Mouse (Mus musculus): Measurements from ENCODE around the gene Unc93b1. TPM values are rescaled to one million over a fixed set of nuclear protein-coding genes. Genes with fewer than 3 reads are reported as not detected.
A peak's percentile ranks its signal among the peaks of the same experiment; 100 is the strongest.

The Unc93b1 gene
- polyA plus RNA-seq, 1 experiment, result not detected

DNA sequence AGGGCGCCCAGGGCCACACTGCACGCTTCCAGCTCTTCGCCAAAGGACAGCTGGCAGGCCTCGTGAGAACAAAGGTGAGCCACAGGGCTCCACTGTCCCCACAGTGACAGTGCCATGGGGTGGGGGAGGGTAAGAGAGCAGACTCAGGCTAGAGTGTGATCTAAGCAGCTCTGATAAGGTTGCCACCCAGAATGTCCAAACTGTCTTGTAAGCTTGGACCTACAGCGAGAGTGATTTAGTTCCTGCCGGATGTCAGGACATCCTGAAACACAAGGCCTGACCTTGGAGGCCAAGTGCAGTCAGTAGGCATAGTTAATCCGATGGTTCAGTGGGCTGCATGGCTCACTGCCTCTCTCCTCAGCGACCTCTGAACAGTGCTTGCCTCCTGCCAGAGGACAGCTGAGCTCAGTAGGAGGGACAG is 50.3 kb downstream of the Unc93b1 start:
- H3K4me1 ChIP-seq (ENCODE audit: control insufficient read depth, insufficient read depth, low read length), result peaks cover 16% of the 10 kb centered on the region
- H3K4me3 ChIP-seq (ENCODE audit: insufficient read depth, low read depth, low read length), result no peak overlapping the region
- WGBS, result 65% methylated on average over 8 of the region's 8 CpGs
- no peak overlapping the region for H3K27ac ChIP-seq (ENCODE audit: insufficient read depth, low read depth, low read length)
- TF ChIP-seq POLR2A (IDR thresholded peaks at IDR 0.05; ENCODE audit: insufficient read depth, low read depth, low read length), result no peak
- TF ChIP-seq CTCF (IDR thresholded peaks at IDR 0.05; ENCODE audit: insufficient read depth, low read depth, low read length), result no peak

DNA sequence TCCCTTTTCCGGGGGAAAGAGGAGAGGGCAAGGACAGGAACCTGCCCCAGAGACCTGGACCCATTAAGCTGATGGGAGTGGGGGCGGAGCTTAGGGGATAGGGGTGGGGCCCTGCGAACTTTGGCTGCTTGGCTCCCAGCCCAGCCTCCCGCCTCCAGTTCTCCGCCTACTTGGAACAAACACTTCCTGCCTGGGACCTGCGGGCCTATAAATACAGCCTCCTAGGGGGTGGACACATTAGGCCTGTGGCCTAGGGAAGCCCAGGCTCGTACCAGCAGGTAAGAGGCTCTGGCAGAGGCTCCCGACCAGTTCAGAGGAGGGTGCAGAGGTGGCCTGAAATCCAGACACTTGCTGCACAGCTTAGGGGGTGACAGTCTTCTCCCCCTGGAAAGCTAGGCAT is 51.3 kb downstream of the Unc93b1 start, which contains the start of gene Acy3:
Gene Acy3, plus strand, starts transcription at position 237 of the 400 bp plus-strand sequence.
- TF ChIP-seq CTCF (IDR thresholded peaks at IDR 0.05; ENCODE audit: insufficient read depth, low read depth, low read length) (no peak), POLR2A (IDR thresholded peaks at IDR 0.05; ENCODE audit: insufficient read depth, low read depth, low read length) (no peak)
- WGBS, result 28% methylated on average over 8 of the region's 8 CpGs
- no peak within 1 kb of the TSS for H3K4me3 ChIP-seq (ENCODE audit: insufficient read depth, low read depth, low read length)
- peaks cover 16% of the 10 kb centered on the region for H3K4me1 ChIP-seq (ENCODE audit: control insufficient read depth, insufficient read depth, low read length)
- H3K27ac ChIP-seq (ENCODE audit: insufficient read depth, low read depth, low read length), result 0 out of 2 replicates have a peak within 1 kb of the TSS, but pooled peaks have one; percentile 2

DNA sequence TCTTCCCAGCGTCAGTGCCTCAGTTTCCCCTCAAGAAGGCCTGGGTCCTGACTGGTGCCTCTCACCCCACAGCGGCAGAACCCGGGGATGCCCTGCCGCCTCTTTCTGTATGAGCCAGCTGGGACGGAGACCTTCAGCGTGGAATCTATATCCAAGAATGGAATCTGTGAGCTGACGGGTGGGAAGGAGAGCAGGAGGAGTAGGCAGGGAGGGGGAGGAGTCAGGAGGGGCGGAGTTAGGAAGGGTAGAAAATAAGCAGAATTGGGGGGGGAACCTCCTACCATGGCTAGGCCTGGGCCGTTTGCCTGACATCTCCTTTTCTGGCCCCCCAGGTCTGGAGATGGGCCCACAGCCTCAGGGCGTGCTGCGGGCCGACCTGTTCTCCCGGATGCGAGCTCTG is 53.1 kb downstream of the Unc93b1 start:
- H3K4me1 ChIP-seq (ENCODE audit: control insufficient read depth, insufficient read depth, low read length), result peaks cover 16% of the 10 kb centered on the region
- no peak overlapping the region for H3K27ac ChIP-seq (ENCODE audit: insufficient read depth, low read depth, low read length)
- no peak overlapping the region for H3K4me3 ChIP-seq (ENCODE audit: insufficient read depth, low read depth, low read length)
- 92% methylated on average over 14 of the region's 14 CpGs for WGBS
- TF ChIP-seq POLR2A (IDR thresholded peaks at IDR 0.05; ENCODE audit: insufficient read depth, low read depth, low read length), result no peak
- TF ChIP-seq CTCF (IDR thresholded peaks at IDR 0.05; ENCODE audit: insufficient read depth, low read depth, low read length), result no peak

DNA sequence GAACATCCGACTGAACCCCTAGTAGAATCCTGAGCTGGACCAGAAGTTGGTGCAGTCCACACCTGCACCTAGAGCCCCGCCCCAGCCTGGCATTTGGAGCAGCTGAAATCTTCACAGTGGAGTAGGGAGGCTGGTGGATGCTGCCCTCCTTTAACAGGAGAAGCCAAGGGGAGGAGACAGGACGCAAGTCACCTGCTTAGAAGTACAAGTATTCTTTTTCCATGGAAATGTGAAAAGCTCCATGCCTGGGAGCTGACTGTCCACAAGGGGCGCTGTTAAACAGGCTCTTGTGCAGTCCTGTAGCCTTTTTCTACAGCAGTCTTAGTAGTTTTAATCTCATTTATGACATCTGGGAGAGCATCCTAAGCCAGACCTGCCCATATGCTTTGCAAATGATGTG is 53.8 kb downstream of the Unc93b1 start:
- WGBS, result 87% methylated on average over 4 of the region's 4 CpGs
- Histone ChIP-seq H3K27ac (ENCODE audit: insufficient read depth, low read depth, low read length) (no peak overlapping the region), H3K4me1 (ENCODE audit: control insufficient read depth, insufficient read depth, low read length) (peaks cover 16% of the 10 kb centered on the region), H3K4me3 (ENCODE audit: insufficient read depth, low read depth, low read length) (no peak overlapping the region)
- TF ChIP-seq POLR2A (IDR thresholded peaks at IDR 0.05; ENCODE audit: insufficient read depth, low read depth, low read length), result no peak
- TF ChIP-seq CTCF (IDR thresholded peaks at IDR 0.05; ENCODE audit: insufficient read depth, low read depth, low read length), result no peak

DNA sequence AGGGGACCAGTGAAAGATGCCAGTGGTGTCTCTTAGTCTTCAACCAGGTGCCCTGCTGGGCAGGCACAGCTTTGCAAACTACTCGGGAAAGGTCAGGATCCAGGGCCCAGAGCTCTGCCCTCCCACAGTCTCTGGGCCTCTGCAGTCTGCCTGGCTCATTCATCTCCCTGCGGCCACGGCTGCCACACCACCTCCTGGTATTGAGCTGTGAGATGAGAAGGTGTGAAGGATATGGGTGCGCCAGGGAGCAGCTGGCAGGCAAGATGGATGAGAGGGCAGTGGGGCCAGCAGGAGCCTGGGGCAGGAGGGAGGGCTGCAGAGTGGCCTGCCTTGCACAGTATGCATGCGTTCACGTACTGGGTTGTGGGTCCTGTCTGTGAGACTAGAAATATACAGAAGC is 55.8 kb downstream of the Unc93b1 start:
- H3K4me3 ChIP-seq (ENCODE audit: insufficient read depth, low read depth, low read length), result no peak overlapping the region
- no peak overlapping the region for H3K27ac ChIP-seq (ENCODE audit: insufficient read depth, low read depth, low read length)
- peaks cover 10% of the 10 kb centered on the region for H3K4me1 ChIP-seq (ENCODE audit: control insufficient read depth, insufficient read depth, low read length)
- WGBS, result 76% methylated on average over 6 of the region's 6 CpGs
- TF ChIP-seq POLR2A (IDR thresholded peaks at IDR 0.05; ENCODE audit: insufficient read depth, low read depth, low read length) (no peak), CTCF (IDR thresholded peaks at IDR 0.05; ENCODE audit: insufficient read depth, low read depth, low read length) (no peak)

DNA sequence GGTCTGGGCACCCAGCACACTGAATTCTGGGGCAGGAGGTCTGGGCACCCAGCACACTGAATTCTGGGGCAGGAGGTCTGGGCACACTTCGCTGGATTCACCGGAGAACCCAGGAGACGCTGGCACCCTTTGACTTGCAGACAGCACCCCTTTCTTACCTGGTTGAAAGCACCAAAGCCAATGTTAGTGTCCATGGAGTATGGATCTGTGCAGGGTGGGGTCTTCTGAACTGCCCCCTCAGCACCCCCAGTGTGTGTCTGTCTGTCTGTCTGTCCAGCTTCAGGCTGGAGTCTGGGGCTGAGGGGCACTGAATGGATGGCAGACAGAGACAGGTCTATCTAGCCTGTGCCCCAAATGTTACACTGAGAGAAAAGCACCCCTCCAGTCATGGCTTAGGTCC is 56.6 kb downstream of the Unc93b1 start:
- 96% methylated on average over 3 of the region's 3 CpGs for WGBS
- TF ChIP-seq POLR2A (IDR thresholded peaks at IDR 0.05; ENCODE audit: insufficient read depth, low read depth, low read length), result no peak
- TF ChIP-seq CTCF (IDR thresholded peaks at IDR 0.05; ENCODE audit: insufficient read depth, low read depth, low read length), result no peak
- no peak overlapping the region for H3K27ac ChIP-seq (ENCODE audit: insufficient read depth, low read depth, low read length)
- peaks cover 3% of the 10 kb centered on the region; the same call in 1 of the 2 replicates for H3K4me1 ChIP-seq (ENCODE audit: control insufficient read depth, insufficient read depth, low read length)
- H3K4me3 ChIP-seq (ENCODE audit: insufficient read depth, low read depth, low read length), result no peak overlapping the region

DNA sequence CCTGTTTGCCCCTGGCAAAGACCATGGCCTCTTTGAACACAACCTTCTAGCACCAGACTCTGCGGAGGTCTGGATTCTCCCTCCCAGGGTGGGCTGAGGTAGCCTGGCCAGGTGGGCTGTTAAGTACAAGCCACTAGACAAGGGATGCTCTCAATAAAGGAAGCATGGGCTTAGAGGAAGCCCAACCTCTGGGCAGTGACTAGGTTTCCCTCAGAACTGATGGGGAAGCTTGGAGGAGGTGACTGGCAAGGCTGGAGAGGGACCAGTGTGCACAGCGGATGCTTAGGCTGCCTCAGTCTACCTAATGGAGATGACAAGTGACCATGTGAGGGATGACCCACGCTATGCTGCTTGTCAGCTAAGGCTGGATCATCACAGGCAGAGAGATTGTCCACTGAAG is 57.0 kb downstream of the Unc93b1 start:
- no peak overlapping the region for H3K4me3 ChIP-seq (ENCODE audit: insufficient read depth, low read depth, low read length)
- TF ChIP-seq POLR2A (IDR thresholded peaks at IDR 0.05; ENCODE audit: insufficient read depth, low read depth, low read length), result no peak
- no peak for TF ChIP-seq CTCF (IDR thresholded peaks at IDR 0.05; ENCODE audit: insufficient read depth, low read depth, low read length)
- no peaks in the 10 kb centered on the region; the same call in 1 of the 2 replicates for H3K4me1 ChIP-seq (ENCODE audit: control insufficient read depth, insufficient read depth, low read length)
- 82% methylated on average over 3 of the region's 3 CpGs for WGBS
- no peak overlapping the region for H3K27ac ChIP-seq (ENCODE audit: insufficient read depth, low read depth, low read length)

DNA sequence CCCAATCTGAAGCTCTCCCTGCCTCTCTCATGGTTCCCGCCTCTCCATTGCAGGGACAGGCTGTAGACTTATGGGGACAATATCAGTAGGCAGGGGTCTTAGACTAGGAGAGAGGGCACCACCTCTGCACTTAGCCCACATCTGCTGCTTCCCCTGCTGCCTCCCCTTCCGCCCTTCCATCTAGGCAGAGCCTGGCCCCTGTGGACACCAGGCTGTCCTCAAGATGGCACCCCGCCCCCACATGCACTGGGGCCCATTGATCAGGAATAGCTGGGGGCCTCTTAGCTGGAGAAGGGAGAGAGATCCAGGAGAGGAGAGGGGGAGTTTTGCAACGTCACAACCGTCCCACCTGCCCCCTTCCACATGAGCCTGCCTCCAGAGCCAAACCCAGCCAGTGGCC is 57.4 kb downstream of the Unc93b1 start, which contains the start of gene Tbx10:
Gene Tbx10, plus strand, starts transcription at position 337 of the 400 bp plus-strand sequence.
- WGBS, result 64% methylated on average over 5 of the region's 5 CpGs
- Histone ChIP-seq H3K4me3 (ENCODE audit: insufficient read depth, low read depth, low read length) (no peak within 1 kb of the TSS), H3K27ac (ENCODE audit: insufficient read depth, low read depth, low read length) (no peak within 1 kb of the TSS), H3K4me1 (ENCODE audit: control insufficient read depth, insufficient read depth, low read length) (no peaks in the 10 kb centered on the region)
- no peak for TF ChIP-seq CTCF (IDR thresholded peaks at IDR 0.05; ENCODE audit: insufficient read depth, low read depth, low read length)
- no peak for TF ChIP-seq POLR2A (IDR thresholded peaks at IDR 0.05; ENCODE audit: insufficient read depth, low read depth, low read length)

DNA sequence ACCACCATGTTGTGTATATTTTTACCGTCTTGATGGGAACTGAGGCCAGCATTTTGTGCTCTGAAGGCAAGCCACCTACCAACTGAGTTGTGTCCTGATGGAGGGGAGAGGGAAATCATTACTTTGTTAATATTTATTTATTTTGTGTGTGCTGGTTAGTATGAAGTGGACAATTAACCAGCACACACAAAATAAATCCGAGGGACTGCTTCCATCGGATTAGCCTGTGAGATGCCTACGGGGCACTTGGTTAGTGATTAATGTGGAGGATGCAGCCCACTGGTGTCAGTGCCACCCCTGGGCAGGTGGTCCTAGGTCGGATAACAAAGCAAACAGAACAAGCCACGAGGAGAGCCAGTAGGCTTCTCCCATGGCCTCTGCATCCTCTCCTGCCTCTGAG is 59.9 kb downstream of the Unc93b1 start:
- Histone ChIP-seq H3K27ac (ENCODE audit: insufficient read depth, low read depth, low read length) (no peak overlapping the region), H3K4me1 (ENCODE audit: control insufficient read depth, insufficient read depth, low read length) (peaks cover 3% of the 10 kb centered on the region), H3K4me3 (ENCODE audit: insufficient read depth, low read depth, low read length) (no peak overlapping the region)
- 71% methylated on average over 6 of the region's 6 CpGs for WGBS
- no peak for TF ChIP-seq CTCF (IDR thresholded peaks at IDR 0.05; ENCODE audit: insufficient read depth, low read depth, low read length)
- TF ChIP-seq POLR2A (IDR thresholded peaks at IDR 0.05; ENCODE audit: insufficient read depth, low read depth, low read length), result no peak

DNA sequence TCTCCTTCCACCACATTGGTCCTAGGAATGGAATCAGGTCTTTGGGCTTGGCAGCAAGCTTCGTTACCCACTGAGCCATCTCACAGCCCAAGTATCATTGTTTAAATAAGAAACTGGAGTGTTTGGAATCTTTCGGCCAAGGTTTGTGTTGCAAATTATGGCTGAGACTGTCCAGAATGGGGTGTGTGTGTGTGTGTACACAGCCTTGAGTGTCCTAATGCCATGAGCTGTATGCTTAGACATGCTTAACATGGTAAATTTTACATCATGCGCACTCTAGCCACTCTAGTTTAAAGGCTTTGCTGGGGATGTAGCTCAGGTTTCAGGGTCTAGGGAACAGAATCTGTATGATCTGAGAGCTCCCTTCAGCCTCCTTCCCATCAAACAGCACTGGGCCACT is 60.5 kb downstream of the Unc93b1 start:
- H3K4me3 ChIP-seq (ENCODE audit: insufficient read depth, low read depth, low read length), result no peak overlapping the region
- TF ChIP-seq POLR2A (IDR thresholded peaks at IDR 0.05; ENCODE audit: insufficient read depth, low read depth, low read length) (no peak), CTCF (IDR thresholded peaks at IDR 0.05; ENCODE audit: insufficient read depth, low read depth, low read length) (no peak)
- H3K27ac ChIP-seq (ENCODE audit: insufficient read depth, low read depth, low read length), result no peak overlapping the region
- 83% methylated on average over 3 of the region's 3 CpGs for WGBS
- H3K4me1 ChIP-seq (ENCODE audit: control insufficient read depth, insufficient read depth, low read length), result peaks cover 4% of the 10 kb centered on the region

All from olfactory bulb, adult 2 months (tissue).